Mouse (Mus musculus): ENCODE measurements around the gene Vmn2r12.
"Not testable (repeated sequence)": the region's sequence is repeated elsewhere in the genome, so short reads cannot be mapped to it uniquely, and the experiment has no call there.

Vmn2r12 gene

DNA sequence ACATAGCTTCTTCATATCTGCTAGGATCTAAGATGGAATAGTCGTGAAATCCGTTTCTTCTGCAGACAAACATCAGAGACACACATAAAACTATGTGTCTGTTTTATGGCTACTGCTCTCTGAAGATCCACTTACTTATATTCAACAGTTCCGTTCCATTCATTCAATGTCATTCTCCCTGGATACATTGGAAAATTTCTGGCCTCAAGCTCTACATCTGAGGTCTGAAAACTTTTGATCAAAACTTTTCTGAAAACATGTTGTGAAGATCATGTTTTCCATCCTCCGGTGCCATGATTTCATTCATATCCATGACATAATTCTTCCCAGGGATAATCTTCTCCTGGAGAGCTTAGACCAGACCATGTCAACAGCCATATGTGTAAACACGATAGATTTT, at the start of gene Vmn2r12:
Gene Vmn2r12 (minus strand): TSS at position 101 of the 400 bp plus-strand sequence.
- not testable (repeated sequence) for DNase-seq (ENCODE audit: low read depth in 1 of 2, low spot score in 2 of 2)

DNA sequence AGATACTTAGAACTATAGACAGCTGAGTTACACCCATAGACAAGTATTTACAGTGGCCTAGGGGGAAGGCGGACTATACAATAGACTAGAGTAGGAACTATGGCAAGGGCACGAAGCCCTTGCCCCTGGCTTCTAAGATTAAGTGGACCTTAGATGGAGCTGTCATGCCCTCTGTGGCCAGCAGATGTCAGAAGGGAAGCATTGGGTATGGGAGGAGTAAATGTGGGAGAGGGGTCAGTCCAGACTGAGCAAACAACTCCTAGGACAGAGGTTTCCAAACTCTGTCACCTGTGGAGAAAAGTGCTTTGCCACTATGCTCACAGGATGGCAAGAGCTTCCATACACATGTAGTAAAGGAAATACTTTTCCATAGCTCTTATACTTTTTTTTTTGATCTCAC, 41.8 kb upstream of the Vmn2r12 start:
- DNase-seq (ENCODE audit: low read depth in 1 of 2, low spot score in 2 of 2), result no peak

DNA sequence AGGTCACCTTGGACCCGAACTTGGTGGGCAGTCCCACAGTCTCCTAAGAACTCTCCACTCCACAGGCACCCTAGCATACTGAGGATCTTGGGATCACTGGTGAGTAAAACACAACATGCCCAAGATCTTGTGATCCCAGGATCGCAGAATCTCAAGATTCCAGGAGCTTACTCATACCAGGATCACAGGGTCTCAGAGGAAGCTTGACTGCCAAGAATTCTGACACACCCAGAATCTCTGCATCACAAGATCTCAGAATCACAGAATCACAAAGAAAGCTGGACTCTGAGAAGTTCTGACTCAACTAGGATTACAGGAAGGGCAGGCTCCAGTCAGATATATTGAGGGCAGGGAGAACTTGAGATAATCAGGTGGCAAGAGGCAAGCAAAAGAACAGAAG, 39.0 kb upstream of the Vmn2r12 start:
- no peak for DNase-seq (ENCODE audit: low read depth in 1 of 2, low spot score in 2 of 2)

DNA sequence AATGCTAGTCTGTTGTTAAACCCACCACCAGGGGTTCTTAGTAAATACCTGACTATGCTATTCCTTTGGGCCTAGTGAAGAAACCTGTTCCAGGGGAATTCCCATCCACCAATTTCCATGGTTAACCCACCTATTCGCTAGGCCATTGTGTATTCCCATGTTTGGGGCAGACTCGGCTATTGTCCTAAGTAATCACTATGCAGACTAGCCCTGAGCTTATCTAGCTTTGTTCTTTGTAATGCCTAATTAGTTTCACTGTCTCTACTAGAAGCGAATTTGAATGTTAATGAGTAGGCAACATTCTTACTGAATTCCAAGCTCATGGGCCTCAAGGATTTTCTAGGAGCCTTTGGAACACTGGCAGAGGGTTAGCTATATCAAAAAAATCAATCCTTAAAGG, 1.3 kb downstream of the Vmn2r12 start:
- DNase-seq (ENCODE audit: low read depth in 1 of 2, low spot score in 2 of 2), result not testable (repeated sequence)

DNA sequence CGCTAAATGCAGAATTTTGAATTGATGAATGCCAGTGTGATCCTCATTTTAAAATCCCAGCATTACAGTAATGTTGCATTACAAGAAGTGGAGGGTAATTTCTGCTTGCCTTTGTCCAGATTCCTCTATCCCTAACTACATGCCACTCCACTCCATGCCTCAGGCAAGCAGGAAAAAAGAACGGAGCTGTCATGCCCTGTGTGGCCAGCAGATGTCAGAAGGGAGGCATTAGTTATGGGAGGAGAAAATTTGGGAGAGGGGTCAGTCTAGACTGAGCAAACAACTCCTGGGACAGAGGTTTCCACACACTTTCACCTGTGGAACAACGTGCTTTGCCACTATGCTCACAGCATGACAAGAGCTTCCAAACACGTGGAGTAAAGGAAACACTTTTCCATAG, 25.7 kb downstream of the Vmn2r12 start:
- DNase-seq (ENCODE audit: low read depth in 1 of 2, low spot score in 2 of 2), result not testable (repeated sequence)

DNA sequence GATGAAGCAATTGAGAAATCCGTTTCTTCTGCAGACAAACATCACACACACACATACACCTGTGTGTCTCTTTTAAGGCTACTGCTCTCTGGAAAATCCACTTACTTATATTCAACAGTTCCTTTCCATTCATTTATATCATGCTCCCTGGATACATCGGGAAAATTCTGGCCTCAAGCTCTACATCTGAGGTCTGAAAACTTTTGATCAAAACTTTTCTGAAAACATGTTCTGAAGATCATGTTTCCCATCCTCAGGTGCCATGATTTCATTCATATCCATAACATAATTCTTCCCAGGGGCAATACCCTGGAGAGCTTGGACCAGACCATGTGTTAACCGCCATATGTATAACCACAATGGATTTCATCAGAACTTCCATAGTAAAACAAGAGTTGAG, 38.3 kb downstream of the Vmn2r12 start, which contains the start of gene Vmn2r11:
Gene Vmn2r11 (minus strand): TSS at position 101 of the 400 bp plus-strand sequence.
- DNase-seq (ENCODE audit: low read depth in 1 of 2, low spot score in 2 of 2), result not testable (repeated sequence)

DNA sequence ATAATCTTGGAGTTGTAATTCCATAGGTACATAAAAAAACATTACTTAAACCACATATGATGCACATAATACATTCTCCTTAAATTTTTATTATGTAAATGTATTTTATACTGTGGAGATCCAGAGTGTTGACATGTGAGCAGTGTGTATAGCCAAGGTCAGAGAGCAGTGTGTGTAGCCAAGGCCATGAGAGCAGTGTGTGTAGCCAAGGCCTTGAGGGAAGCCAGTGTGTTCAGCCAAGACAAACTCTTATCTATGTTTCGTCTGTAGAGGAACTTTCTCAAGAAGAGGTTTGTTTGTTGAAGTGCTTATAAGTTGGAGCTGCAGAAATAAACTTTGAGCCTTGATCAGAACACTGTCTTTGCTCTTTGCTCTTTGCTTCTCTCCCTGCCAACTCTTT, 42.5 kb downstream of the Vmn2r12 start:
- no peak for DNase-seq (ENCODE audit: low read depth in 1 of 2, low spot score in 2 of 2)
